Mouse (Mus musculus) ES-Bruce4 (cell line): ENCODE data around the gene Ppm1j. TPM values are rescaled to one million over a fixed set of nuclear protein-coding genes. Genes with fewer than 3 reads are reported as not detected.
A peak's percentile ranks its signal among the peaks of the same experiment; 100 is the strongest.

ENCODE experiments used
- H3K27ac ChIP-seq: 2 replicates; pipeline ENCODE4 v1.5.1; 2012; ENCODE audit warnings: low read length, inconsistent platforms; ENCODE audit not compliant: insufficient read depth
- H3K27me3 ChIP-seq: 2 replicates; pipeline ENCODE4 v1.6.1; 2012; ENCODE audit warnings: mild to moderate bottlenecking, low read length, inconsistent platforms; ENCODE audit not compliant: control insufficient read depth, poor library complexity, insufficient read depth, severe bottlenecking
- H3K36me3 ChIP-seq: 2 replicates; pipeline ENCODE4 v1.6.1; 2012; ENCODE audit warnings: inconsistent platforms, mild to moderate bottlenecking, low read length, moderate library complexity; ENCODE audit not compliant: control insufficient read depth, poor library complexity, insufficient read depth, severe bottlenecking
- H3K4me1 ChIP-seq: one replicate; pipeline ENCODE4 v1.8.1; 2011; ENCODE audit warnings: low read length; ENCODE audit not compliant: control insufficient read depth, insufficient read depth
- H3K4me3 ChIP-seq: 2 replicates; pipeline ENCODE4 v1.5.1; 2011; ENCODE audit warnings: low read depth, mild to moderate bottlenecking, low read length
- H3K9ac ChIP-seq: 2 replicates; pipeline ENCODE4 v1.6.1; 2012; ENCODE audit warnings: low read depth, mild to moderate bottlenecking, inconsistent platforms; ENCODE audit not compliant: poor library complexity, severe bottlenecking
- H3K9me3 ChIP-seq: replicated peaks from 2 replicates; pipeline ENCODE4 v1.6.1; 2012; ENCODE audit warnings: mild to moderate bottlenecking, low read length, inconsistent platforms; ENCODE audit not compliant: control insufficient read depth, poor library complexity, insufficient read depth, severe bottlenecking
- CTCF ChIP-seq: IDR thresholded peaks from one replicate; pipeline ENCODE4 v1.8.1; 2011; ENCODE audit warnings: low read depth, low read length
- EP300 ChIP-seq: IDR thresholded peaks from 2 replicates; pipeline ENCODE4 v1.6.1; 2011; ENCODE audit warnings: low read depth, low read length; ENCODE audit not compliant: insufficient read depth
- POLR2A ChIP-seq: IDR thresholded peaks from one replicate; pipeline ENCODE4 v1.8.1; 2011; ENCODE audit warnings: low read length; ENCODE audit not compliant: insufficient read depth
- polyA plus RNA-seq: library from polyadenylated mRNA; stranded (reverse); fragments of >200 nt; gene quantifications from 2 replicates; pipeline ENCODE4 v1.2.4, GENCODE M21; 2011; ENCODE audit warnings: low read depth; ENCODE audit not compliant: missing spikeins, insufficient read depth, insufficient read length

Gene Ppm1j
- polyA plus RNA-seq, 1 experiment: 23.8 TPM

GRCm38 (mm10) chr3:104792360-104793270, 11.8 kb downstream of the Ppm1j start:
- H3K4me1 ChIP-seq: peaks cover 19% of the 10 kb centered on the region
- H3K4me3 ChIP-seq: no peak overlapping the region
- peaks cover 9% of the 10 kb centered on the region; the same call in 1 of the 2 replicates for H3K36me3 ChIP-seq
- no peak for TF ChIP-seq POLR2A
- TF ChIP-seq EP300: no peak
- no peak for TF ChIP-seq CTCF
- no peaks in the 10 kb centered on the region for H3K27me3 ChIP-seq
- H3K27ac ChIP-seq: no peak overlapping the region
- no peak overlapping the region for H3K9ac ChIP-seq
- H3K9me3 ChIP-seq: no peaks in the 10 kb centered on the region

GRCm38 (mm10) chr3:104793871-104794828, 13.3 kb downstream of the Ppm1j start:
- Histone ChIP-seq H3K27me3 (no peaks in the 10 kb centered on the region), H3K4me1 (peaks cover 19% of the 10 kb centered on the region), H3K9me3 (no peaks in the 10 kb centered on the region), H3K9ac (no peak overlapping the region), H3K27ac (peak overlapping the region; percentile 84), H3K4me3 (no peak overlapping the region), H3K36me3 (peaks cover 9% of the 10 kb centered on the region; the same call in 1 of the 2 replicates)
- TF ChIP-seq POLR2A: no peak
- TF ChIP-seq EP300: 0 out of 2 replicates have a peak, but pooled peaks have one; percentile 31
- TF ChIP-seq CTCF: no peak

GRCm38 (mm10) chr3:104794953-104795470, 14.2 kb downstream of the Ppm1j start:
- H3K4me3 ChIP-seq: no peak overlapping the region
- peaks cover 19% of the 10 kb centered on the region for H3K4me1 ChIP-seq
- TF ChIP-seq POLR2A: no peak
- TF ChIP-seq CTCF: no peak
- no peak for TF ChIP-seq EP300
- no peaks in the 10 kb centered on the region for H3K27me3 ChIP-seq
- H3K9me3 ChIP-seq: no peaks in the 10 kb centered on the region
- H3K27ac ChIP-seq: peak overlapping the region; percentile 84
- H3K36me3 ChIP-seq: peaks cover 12% of the 10 kb centered on the region; the same call in 1 of the 2 replicates
- peak overlapping the region; percentile 36; the same call in 1 of the 2 replicates for H3K9ac ChIP-seq

GRCm38 (mm10) chr3:104795661-104796340, 14.9 kb downstream of the Ppm1j start:
- H3K4me1 ChIP-seq: peaks cover 16% of the 10 kb centered on the region
- H3K9ac ChIP-seq: no peak overlapping the region
- TF ChIP-seq POLR2A: no peak
- peak overlapping the region; percentile 84 for H3K27ac ChIP-seq
- no peaks in the 10 kb centered on the region for H3K27me3 ChIP-seq
- no peaks in the 10 kb centered on the region for H3K9me3 ChIP-seq
- no peak overlapping the region for H3K4me3 ChIP-seq
- peaks cover 17% of the 10 kb centered on the region for H3K36me3 ChIP-seq

- no peak overlapping the region for H3K27ac ChIP-seq
- H3K4me1 ChIP-seq: peaks cover 13% of the 10 kb centered on the region
- no peak overlapping the region for H3K4me3 ChIP-seq
- no peak overlapping the region for H3K9ac ChIP-seq
- TF ChIP-seq POLR2A (no peak), EP300 (no peak), CTCF (no peak)
- H3K36me3 ChIP-seq: peaks cover 22% of the 10 kb centered on the region
- no peaks in the 10 kb centered on the region for H3K27me3 ChIP-seq
- H3K9me3 ChIP-seq: no peaks in the 10 kb centered on the region
These were observed 15.7 kb downstream of the Ppm1j start for GRCm38 (mm10) chr3:104796430-104797082.
